Mouse (Mus musculus): ENCODE results near the gene Tesmin. TPM values are rescaled to one million over a fixed set of nuclear protein-coding genes. Genes with fewer than 3 reads are reported as not detected.

Gene Tesmin
- polyA plus RNA-seq, 1 experiment = 0.02 TPM

DNA sequence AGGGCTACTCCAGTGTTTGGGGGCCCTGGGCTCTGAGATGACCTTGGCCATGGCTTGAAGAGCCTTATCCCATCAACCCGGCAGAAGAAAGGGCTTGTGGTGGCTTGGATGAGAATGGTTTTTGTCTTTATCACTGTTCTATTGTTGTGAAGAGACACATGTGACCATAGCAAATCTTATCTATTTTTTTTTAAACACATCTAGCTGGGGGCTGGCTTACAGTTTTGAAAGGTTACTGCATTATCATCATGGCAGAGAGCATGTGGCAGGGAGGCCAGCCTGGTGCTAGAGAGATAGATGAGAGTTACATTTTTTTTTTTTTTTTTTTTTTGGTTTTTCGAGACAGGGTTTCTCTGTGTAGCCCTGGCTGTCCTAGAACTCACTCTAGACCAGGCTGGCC lies 43.3 kb downstream of the Tesmin start:
- Histone ChIP-seq H3K9me3 (ENCODE audit: control insufficient read depth, low read length) (no peaks in the 10 kb centered on the region), H3K36me3 (ENCODE audit: control insufficient read depth) (no peaks in the 10 kb centered on the region), H3K4me1 (ENCODE audit: control insufficient read depth) (no peaks in the 10 kb centered on the region; the same call in 1 of the 2 replicates), H3K4me3 (replicated peaks) (no peak overlapping the region), H3K27me3 (ENCODE audit: control insufficient read depth) (no peaks in the 10 kb centered on the region)
- TF ChIP-seq TAL1 (IDR thresholded peaks at IDR 0.05; ENCODE audit: low read length) = no peak
- no peak for TF ChIP-seq GATA1 (IDR thresholded peaks at IDR 0.05; ENCODE audit: low read length)

DNA sequence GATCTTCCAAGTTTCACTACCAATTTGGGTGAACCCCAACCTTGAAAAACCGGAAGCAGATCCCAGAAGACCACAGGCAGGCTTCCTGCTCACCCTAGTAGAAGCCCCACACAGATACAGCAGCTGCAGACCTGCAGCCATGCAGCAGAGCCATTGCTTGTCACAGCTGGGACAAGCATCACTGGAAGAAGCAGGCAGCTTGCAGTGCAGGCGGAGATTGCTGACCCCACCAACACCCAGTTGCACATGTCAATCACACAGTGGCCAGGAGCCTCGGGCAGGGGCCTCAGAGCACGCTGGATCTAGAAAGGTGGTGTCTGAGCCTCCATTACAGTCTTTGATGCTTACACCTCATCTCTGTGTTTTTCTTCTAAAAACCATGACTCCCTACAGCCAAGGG lies 45.5 kb downstream of the Tesmin start:
- H3K36me3 ChIP-seq (ENCODE audit: control insufficient read depth) = no peaks in the 10 kb centered on the region
- no peaks in the 10 kb centered on the region; the same call in 1 of the 2 replicates for H3K4me1 ChIP-seq (ENCODE audit: control insufficient read depth)
- no peak for TF ChIP-seq TAL1 (IDR thresholded peaks at IDR 0.05; ENCODE audit: low read length)
- no peak for TF ChIP-seq GATA1 (IDR thresholded peaks at IDR 0.05; ENCODE audit: low read length)
- H3K9me3 ChIP-seq (ENCODE audit: control insufficient read depth, low read length) = no peaks in the 10 kb centered on the region
- H3K27me3 ChIP-seq (ENCODE audit: control insufficient read depth) = no peaks in the 10 kb centered on the region
- H3K4me3 ChIP-seq (replicated peaks) = no peak overlapping the region

DNA sequence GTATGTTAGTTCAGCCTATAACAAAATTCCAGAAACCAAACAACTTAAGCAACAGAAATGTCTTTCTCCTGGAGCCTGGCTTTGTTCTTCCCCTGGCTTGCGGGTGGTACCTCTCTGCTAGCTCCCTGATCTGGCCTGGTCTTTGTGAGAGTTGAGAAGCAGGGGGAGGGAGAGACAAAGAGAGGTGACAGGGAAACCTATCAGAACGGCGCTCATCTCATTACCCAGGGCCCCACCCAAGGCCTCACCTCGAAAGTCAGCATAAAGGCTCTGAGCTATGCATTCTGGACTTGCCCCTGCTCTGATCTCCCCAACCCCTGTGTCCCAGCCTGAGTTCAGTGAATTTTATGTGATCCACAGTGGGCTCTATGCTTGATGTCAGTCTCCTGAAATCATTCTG lies 46.0 kb downstream of the Tesmin start:
- H3K27me3 ChIP-seq (ENCODE audit: control insufficient read depth) = no peaks in the 10 kb centered on the region
- H3K4me1 ChIP-seq (ENCODE audit: control insufficient read depth) = no peaks in the 10 kb centered on the region; the same call in 1 of the 2 replicates
- no peaks in the 10 kb centered on the region for H3K9me3 ChIP-seq (ENCODE audit: control insufficient read depth, low read length)
- H3K36me3 ChIP-seq (ENCODE audit: control insufficient read depth) = no peaks in the 10 kb centered on the region
- no peak overlapping the region for H3K4me3 ChIP-seq (replicated peaks)
- TF ChIP-seq TAL1 (IDR thresholded peaks at IDR 0.05; ENCODE audit: low read length) (no peak), GATA1 (IDR thresholded peaks at IDR 0.05; ENCODE audit: low read length) (no peak)

DNA sequence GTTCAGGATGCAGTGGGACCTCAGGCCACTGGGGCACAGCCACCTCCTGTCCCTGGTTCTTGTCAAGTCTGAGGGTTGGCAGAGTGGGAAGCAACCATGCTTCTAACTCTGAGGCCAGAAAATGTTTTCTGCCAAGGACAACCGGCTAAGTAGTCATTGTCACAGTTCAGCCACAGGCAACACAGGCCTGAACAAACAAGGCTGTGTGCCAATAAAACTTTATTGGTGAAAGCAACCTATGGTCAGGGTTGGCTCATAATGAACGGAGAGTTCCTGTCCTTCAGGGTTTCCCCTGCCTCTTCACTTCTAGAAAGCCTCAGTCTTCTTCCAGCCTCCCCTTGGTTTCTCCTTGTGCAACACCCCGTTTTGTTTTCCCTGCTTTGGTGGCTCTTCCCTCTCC lies 47.2 kb downstream of the Tesmin start:
- Histone ChIP-seq H3K4me1 (ENCODE audit: control insufficient read depth) (no peaks in the 10 kb centered on the region; the same call in 1 of the 2 replicates), H3K27me3 (ENCODE audit: control insufficient read depth) (no peaks in the 10 kb centered on the region), H3K36me3 (ENCODE audit: control insufficient read depth) (no peaks in the 10 kb centered on the region), H3K4me3 (replicated peaks) (no peak overlapping the region), H3K9me3 (ENCODE audit: control insufficient read depth, low read length) (no peaks in the 10 kb centered on the region)
- TF ChIP-seq GATA1 (IDR thresholded peaks at IDR 0.05; ENCODE audit: low read length) (no peak), TAL1 (IDR thresholded peaks at IDR 0.05; ENCODE audit: low read length) (no peak)

DNA sequence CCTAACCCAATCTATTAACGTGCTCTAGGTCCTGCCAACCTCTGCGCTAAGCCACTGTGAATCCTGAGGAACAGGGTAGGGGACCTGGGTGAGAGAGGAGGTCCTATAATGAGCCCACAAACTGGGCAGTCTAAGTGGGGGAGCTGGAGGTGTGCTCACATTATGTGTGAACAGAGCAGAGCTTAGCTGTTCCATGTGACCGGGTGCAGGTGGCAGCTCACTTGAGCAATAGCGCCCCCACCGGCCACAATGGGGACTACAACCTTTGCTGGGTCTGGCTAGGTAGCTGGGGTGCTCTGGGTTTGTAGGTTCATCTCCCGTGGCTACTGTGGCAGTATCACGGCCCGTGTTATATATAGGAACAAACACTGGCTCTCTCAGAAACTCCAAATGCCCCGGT lies 48.2 kb downstream of the Tesmin start:
- no peaks in the 10 kb centered on the region for H3K27me3 ChIP-seq (ENCODE audit: control insufficient read depth)
- H3K36me3 ChIP-seq (ENCODE audit: control insufficient read depth) = no peaks in the 10 kb centered on the region
- H3K9me3 ChIP-seq (ENCODE audit: control insufficient read depth, low read length) = no peaks in the 10 kb centered on the region
- peaks cover 2% of the 10 kb centered on the region for H3K4me1 ChIP-seq (ENCODE audit: control insufficient read depth)
- H3K4me3 ChIP-seq (replicated peaks) = no peak overlapping the region
- TF ChIP-seq GATA1 (IDR thresholded peaks at IDR 0.05; ENCODE audit: low read length) (no peak), TAL1 (IDR thresholded peaks at IDR 0.05; ENCODE audit: low read length) (no peak)

DNA sequence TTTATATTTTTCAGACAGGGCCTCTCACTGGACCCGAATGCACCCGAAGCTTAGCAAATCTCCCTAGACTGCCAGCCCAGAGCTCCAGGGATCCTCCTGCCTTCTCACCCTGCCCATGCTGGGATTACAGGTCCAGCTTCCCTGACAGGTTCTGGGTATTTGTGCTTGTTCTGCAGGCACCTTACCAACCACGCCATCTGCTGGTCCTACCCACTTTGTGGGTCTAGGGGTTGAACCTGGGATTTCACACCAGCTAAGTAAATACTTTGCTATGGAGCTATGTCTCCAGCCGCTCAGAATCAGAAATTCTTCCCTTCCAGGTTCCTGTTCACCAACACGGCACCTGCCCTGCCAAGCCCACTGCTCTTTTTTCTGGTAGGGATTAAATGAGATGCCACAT lies 49.3 kb downstream of the Tesmin start:
- H3K36me3 ChIP-seq (ENCODE audit: control insufficient read depth) = no peaks in the 10 kb centered on the region
- H3K27me3 ChIP-seq (ENCODE audit: control insufficient read depth) = no peaks in the 10 kb centered on the region
- H3K4me1 ChIP-seq (ENCODE audit: control insufficient read depth) = peaks cover 2% of the 10 kb centered on the region
- TF ChIP-seq GATA1 (IDR thresholded peaks at IDR 0.05; ENCODE audit: low read length) = no peak
- no peak for TF ChIP-seq TAL1 (IDR thresholded peaks at IDR 0.05; ENCODE audit: low read length)
- no peaks in the 10 kb centered on the region for H3K9me3 ChIP-seq (ENCODE audit: control insufficient read depth, low read length)
- H3K4me3 ChIP-seq (replicated peaks) = no peak overlapping the region

DNA sequence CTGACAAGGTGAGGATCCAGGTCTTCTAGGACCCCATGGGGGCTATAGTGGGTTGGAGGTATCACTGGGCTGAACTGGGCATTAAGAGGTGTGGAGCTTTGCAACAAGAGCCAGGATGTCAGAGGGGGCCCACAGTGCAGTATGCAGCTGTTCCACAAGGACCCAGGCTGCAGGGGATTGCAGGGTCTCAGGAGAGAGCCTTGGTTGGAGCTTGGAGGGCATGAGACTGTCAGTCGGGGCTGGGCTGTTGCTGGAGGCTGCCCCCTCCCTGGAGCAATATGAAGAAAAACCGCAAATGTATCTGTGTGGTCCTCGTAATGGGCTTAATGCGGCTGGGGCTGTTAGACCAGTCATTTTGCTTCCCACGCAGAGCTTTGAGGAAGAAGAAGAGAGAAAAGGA lies 52.0 kb downstream of the Tesmin start:
- TF ChIP-seq GATA1 (IDR thresholded peaks at IDR 0.05; ENCODE audit: low read length) (no peak), TAL1 (IDR thresholded peaks at IDR 0.05; ENCODE audit: low read length) (no peak)
- Histone ChIP-seq H3K9me3 (ENCODE audit: control insufficient read depth, low read length) (no peaks in the 10 kb centered on the region), H3K27me3 (ENCODE audit: control insufficient read depth) (no peaks in the 10 kb centered on the region), H3K4me1 (ENCODE audit: control insufficient read depth) (peaks cover 2% of the 10 kb centered on the region; the same call in 1 of the 2 replicates), H3K4me3 (replicated peaks) (no peak overlapping the region), H3K36me3 (ENCODE audit: control insufficient read depth) (no peaks in the 10 kb centered on the region)

DNA sequence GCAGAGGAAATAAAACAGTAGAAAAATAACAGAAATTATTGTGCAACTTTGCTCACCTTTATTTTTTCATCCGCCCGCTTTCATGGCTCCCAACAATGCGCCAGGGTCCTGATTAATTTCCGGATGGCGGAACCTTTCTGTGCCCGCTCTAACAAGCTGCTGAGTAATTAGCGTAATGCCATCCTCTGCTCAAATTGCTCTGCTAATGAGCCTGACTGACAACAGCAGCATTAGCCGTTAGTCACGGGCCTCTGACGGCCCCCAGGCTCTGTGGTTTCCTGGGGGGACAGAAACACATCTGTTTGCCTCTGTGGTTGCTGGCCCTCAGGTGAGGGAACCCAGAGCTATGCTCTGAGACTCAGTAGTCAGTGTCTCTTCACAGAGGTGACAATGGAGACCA lies 52.4 kb downstream of the Tesmin start:
- Histone ChIP-seq H3K27me3 (ENCODE audit: control insufficient read depth) (no peaks in the 10 kb centered on the region), H3K4me3 (replicated peaks) (no peak overlapping the region), H3K36me3 (ENCODE audit: control insufficient read depth) (no peaks in the 10 kb centered on the region), H3K4me1 (ENCODE audit: control insufficient read depth) (peaks cover 2% of the 10 kb centered on the region; the same call in 1 of the 2 replicates), H3K9me3 (ENCODE audit: control insufficient read depth, low read length) (no peaks in the 10 kb centered on the region)
- TF ChIP-seq GATA1 (IDR thresholded peaks at IDR 0.05; ENCODE audit: low read length) (no peak), TAL1 (IDR thresholded peaks at IDR 0.05; ENCODE audit: low read length) (no peak)

DNA sequence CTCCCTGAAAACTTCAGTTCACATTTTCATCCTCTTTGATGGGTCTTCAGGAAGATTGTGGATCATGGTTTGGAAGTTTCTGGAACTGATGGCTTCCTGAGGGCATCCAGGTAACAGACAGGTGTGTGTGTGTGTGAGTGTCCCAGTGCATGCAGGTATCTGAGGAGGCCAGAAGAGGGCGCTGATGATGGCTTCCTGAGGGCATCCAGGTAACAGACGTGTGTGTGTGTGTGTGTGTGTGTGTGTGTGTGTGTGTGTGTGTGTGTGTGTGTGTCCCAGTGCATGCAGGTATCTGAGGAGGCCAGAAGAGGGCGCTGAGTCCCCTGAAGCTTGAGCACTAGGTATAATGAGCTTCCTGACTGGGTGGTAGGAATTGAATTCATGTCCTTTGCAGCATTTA lies 58.7 kb downstream of the Tesmin start:
- Histone ChIP-seq H3K27me3 (ENCODE audit: control insufficient read depth) (no peaks in the 10 kb centered on the region), H3K36me3 (ENCODE audit: control insufficient read depth) (no peaks in the 10 kb centered on the region), H3K4me3 (replicated peaks) (no peak overlapping the region), H3K9me3 (ENCODE audit: control insufficient read depth, low read length) (no peaks in the 10 kb centered on the region), H3K4me1 (ENCODE audit: control insufficient read depth) (no peaks in the 10 kb centered on the region)
- TF ChIP-seq TAL1 (IDR thresholded peaks at IDR 0.05; ENCODE audit: low read length) (no peak), GATA1 (IDR thresholded peaks at IDR 0.05; ENCODE audit: low read length) (no peak)

DNA sequence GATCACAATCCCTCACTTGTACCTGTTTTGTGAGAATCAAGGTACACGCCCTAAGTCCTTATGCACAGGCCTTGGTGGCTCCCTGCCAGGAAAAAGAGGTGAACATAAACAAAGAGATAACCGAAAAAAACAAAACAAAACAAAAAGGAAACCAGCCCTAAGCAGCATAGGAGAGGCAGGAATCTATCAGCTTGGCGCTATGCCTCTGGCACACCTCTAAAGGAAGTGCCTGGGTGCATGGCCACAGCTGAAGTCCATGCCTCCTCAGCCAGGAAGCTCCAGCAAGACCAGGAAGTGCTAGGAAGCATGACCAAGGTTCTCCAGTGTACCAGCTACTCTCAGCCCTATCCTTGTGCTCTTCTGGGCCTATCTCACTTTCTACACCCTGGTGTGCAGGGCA lies 60.6 kb downstream of the Tesmin start:
- Histone ChIP-seq H3K4me3 (replicated peaks) (no peak overlapping the region), H3K27me3 (ENCODE audit: control insufficient read depth) (no peaks in the 10 kb centered on the region), H3K4me1 (ENCODE audit: control insufficient read depth) (no peaks in the 10 kb centered on the region), H3K36me3 (ENCODE audit: control insufficient read depth) (peaks cover 15% of the 10 kb centered on the region), H3K9me3 (ENCODE audit: control insufficient read depth, low read length) (no peaks in the 10 kb centered on the region)
- TF ChIP-seq GATA1 (IDR thresholded peaks at IDR 0.05; ENCODE audit: low read length) (no peak), TAL1 (IDR thresholded peaks at IDR 0.05; ENCODE audit: low read length) (no peak)

Data from erythroblast, embryonic 14.5 days (primary cell).